Mouse (Mus musculus) heart, adult 2 months (tissue): ENCODE results near the gene Hexim1. TPM values are rescaled to one million over a fixed set of nuclear protein-coding genes. Genes with fewer than 3 reads are reported as not detected.

Experiments used
- DNase-seq, 2 experiments: peaks; one replicate each; pipeline ENCODE4 v3.0.0; 2021
- H3K27ac ChIP-seq: fragments of 200-600 bp; 2 replicates; pipeline ENCODE4 v1.8.1; 2022
- H3K27me3 ChIP-seq: fragments of 200-500 bp; 2 replicates; pipeline ENCODE4 v1.6.1; 2012; ENCODE audit warnings: mild to moderate bottlenecking, low read length, inconsistent platforms, mixed read lengths; ENCODE audit not compliant: control insufficient read depth, insufficient read depth
- H3K36me3 ChIP-seq: fragments of 200-500 bp; 2 replicates; pipeline ENCODE4 v1.6.1; 2012; ENCODE audit warnings: low read length, inconsistent platforms; ENCODE audit not compliant: control insufficient read depth, insufficient read depth
- H3K4me1 ChIP-seq: fragments of 200-500 bp; 2 replicates; pipeline ENCODE4 v1.6.1; 2011; ENCODE audit warnings: low read length; ENCODE audit not compliant: control insufficient read depth, insufficient read depth
- H3K4me3 ChIP-seq: fragments of 200-600 bp; 2 replicates; pipeline ENCODE4 v1.8.1; 2022
- H3K79me2 ChIP-seq: fragments of 200-500 bp; replicated peaks from 2 replicates; pipeline ENCODE4 v1.6.1; 2012; ENCODE audit warnings: mild to moderate bottlenecking, inconsistent platforms, low read length, moderate library complexity, mixed read lengths; ENCODE audit not compliant: control insufficient read depth, insufficient read depth
- H3K9ac ChIP-seq: fragments of 200-500 bp; 2 replicates; pipeline ENCODE4 v1.6.1; 2012; ENCODE audit warnings: low read depth, mild to moderate bottlenecking, control low read depth, inconsistent platforms, low read length, mixed read lengths
- CTCF ChIP-seq: fragments of 200-600 bp; IDR thresholded peaks from 2 replicates; pipeline ENCODE4 v1.8.1; 2022; ENCODE audit warnings: antibody characterized with exemption, mild to moderate bottlenecking, moderate library complexity
- EP300 ChIP-seq: fragments of 200-500 bp; IDR thresholded peaks from 2 replicates; pipeline ENCODE4 v1.6.1; 2011; ENCODE audit warnings: low read depth, low read length, control low read depth; ENCODE audit not compliant: insufficient read depth
- POLR2A ChIP-seq: fragments of 200-500 bp; IDR thresholded peaks from 2 replicates; pipeline ENCODE4 v1.6.1; 2011; ENCODE audit warnings: mild to moderate bottlenecking, low read depth, low read length, control low read depth; ENCODE audit not compliant: insufficient read depth
- WGBS: fragments of 180-500 bp; shearing (Covaris S2); methylation state at CpG from one replicate; pipeline ENCODE4 v1.1.7; 2018; 5-methylcytosine and 5-hydroxymethylcytosine counted together
- intact Hi-C: fragments of 180-260 bp; cut with DNase I; formaldehyde crosslinking; loops from one replicate; pipeline ENCODE4 v1.15.1; 2025
- polyA plus RNA-seq: library from polyadenylated mRNA; depleted of rRNA; stranded (reverse); fragments of >200 nt; gene quantifications from 2 replicates; pipeline ENCODE4 v1.2.3, GENCODE M21; 2012
- total RNA-seq, 2 experiments: library from RNA; stranded (reverse); gene quantifications; 2 replicates each; pipeline ENCODE4 v1.2.3; 2021

Gene Hexim1
- total and polyA plus RNA-seq, 3 experiments, result 7.8 to 19.3 (median 18.2) TPM

GRCm38 (mm10) chr11:103139951-103140762, 24.1 kb downstream of the Hexim1 start:
- H3K79me2 ChIP-seq, result no peaks in the 10 kb centered on the region
- WGBS, result 81% methylated on average over 14 of the region's 14 CpGs
- no peak for TF ChIP-seq EP300
- TF ChIP-seq POLR2A, result no peak
- no peak for TF ChIP-seq CTCF
- H3K4me3 ChIP-seq, result no peak overlapping the region
- H3K27ac ChIP-seq, result peak overlapping the region; percentile 82
- no peak overlapping the region for H3K9ac ChIP-seq
- intact Hi-C loops, result no loop called here
- DNase-seq, result peak in 1 of 2 experiments; percentile 18
- no peaks in the 10 kb centered on the region for H3K36me3 ChIP-seq
- H3K27me3 ChIP-seq, result no peaks in the 10 kb centered on the region
- peaks cover 21% of the 10 kb centered on the region for H3K4me1 ChIP-seq

- H3K9ac ChIP-seq, result 0 out of 2 replicates have a peak overlapping the region, but pooled peaks have one; percentile 7
- intact Hi-C loops, result no loop called here
- no peak for TF ChIP-seq POLR2A
- no peak for TF ChIP-seq CTCF
- TF ChIP-seq EP300, result no peak
- H3K36me3 ChIP-seq, result no peaks in the 10 kb centered on the region
- H3K79me2 ChIP-seq, result no peaks in the 10 kb centered on the region
- peak overlapping the region; percentile 82 for H3K27ac ChIP-seq
- 33% methylated on average over 6 of the region's 6 CpGs for WGBS
- DNase-seq, result no peak
- peaks cover 21% of the 10 kb centered on the region for H3K4me1 ChIP-seq
- H3K27me3 ChIP-seq, result no peaks in the 10 kb centered on the region
- H3K4me3 ChIP-seq, result no peak overlapping the region
Measured at GRCm38 (mm10) chr11:103140763-103141100, 24.7 kb downstream of the Hexim1 start.

- Histone ChIP-seq H3K9ac (peak overlapping the region; percentile 21), H3K79me2 (no peaks in the 10 kb centered on the region), H3K4me1 (peaks cover 21% of the 10 kb centered on the region), H3K36me3 (no peaks in the 10 kb centered on the region), H3K4me3 (no peak overlapping the region), H3K27me3 (no peaks in the 10 kb centered on the region), H3K27ac (peak overlapping the region; percentile 82)
- intact Hi-C loops, result no loop called here
- 15% methylated on average over 11 of the region's 11 CpGs for WGBS
- peak; percentile 73 to 82 for DNase-seq
- TF ChIP-seq EP300, result 0 out of 2 replicates have a peak, but pooled peaks have one; percentile 38
- 0 out of 2 replicates have a peak, but pooled peaks have one; percentile 21 for TF ChIP-seq POLR2A
- no peak for TF ChIP-seq CTCF
Measured at GRCm38 (mm10) chr11:103141101-103141943, 25.3 kb downstream of the Hexim1 start.

- 0 out of 2 replicates have a peak, but pooled peaks have one; percentile 6 for TF ChIP-seq EP300
- TF ChIP-seq CTCF, result no peak
- peak; percentile 18 to 43 for DNase-seq
- H3K36me3 ChIP-seq, result no peaks in the 10 kb centered on the region
- H3K79me2 ChIP-seq, result no peaks in the 10 kb centered on the region
- 13% methylated on average over 1 of the region's 1 CpGs for WGBS
- H3K27ac ChIP-seq, result peak overlapping the region; percentile 72
- no peak overlapping the region for H3K4me3 ChIP-seq
- peak overlapping the region; percentile 21; the same call in 1 of the 2 replicates for H3K9ac ChIP-seq
- peaks cover 21% of the 10 kb centered on the region for H3K4me1 ChIP-seq
- no peaks in the 10 kb centered on the region for H3K27me3 ChIP-seq
- intact Hi-C loops, result no loop called here
Measured at GRCm38 (mm10) chr11:103141944-103142255, 25.9 kb downstream of the Hexim1 start.

GRCm38 (mm10) chr11:103142441-103143182, 26.6 kb downstream of the Hexim1 start:
- Histone ChIP-seq H3K4me3 (peak overlapping the region; percentile 8; the same call in 1 of the 2 replicates), H3K36me3 (no peaks in the 10 kb centered on the region), H3K27ac (peak overlapping the region; percentile 57), H3K79me2 (no peaks in the 10 kb centered on the region), H3K9ac (0 out of 2 replicates have a peak overlapping the region, but pooled peaks have one; percentile 31), H3K27me3 (no peaks in the 10 kb centered on the region), H3K4me1 (peaks cover 21% of the 10 kb centered on the region)
- WGBS, result 25% methylated on average over 8 of the region's 8 CpGs
- intact Hi-C loops, result no loop called here
- TF ChIP-seq CTCF (no peak), EP300 (no peak), POLR2A (no peak)
- peak; percentile 61 to 67 for DNase-seq
